8 mouse cellular contexts compared by ENCODE assay signal in genomic region chr7:46096136-46096535, GRCm38 (mm10). TPM values are rescaled to one million over a fixed set of nuclear protein-coding genes. Genes with fewer than 3 reads are reported as not detected.
A peak's percentile ranks its signal among the peaks of the same experiment; 100 is the strongest.
DNase-seq lines count a peak whose midpoint lies in the region; ATAC-seq and TF ChIP-seq lines count a peak whose summit lies in the region.

No protein-coding gene starts in this region.

- peak overlapping the region; percentile 98 for H3K27ac ChIP-seq in gastrocnemius, adult 2 months
- H3K27ac ChIP-seq in limb, embryonic 14.5 days (replicated peaks; ENCODE audit: low read depth, low read length) = no peak overlapping the region
- H3K27ac ChIP-seq in neural tube, embryonic 13.5 days (replicated peaks) = no peak overlapping the region

- H3K4me2 ChIP-seq in limb, embryonic 14.5 days (replicated peaks; ENCODE audit: low read depth, low read length, severe bottlenecking) = no peak overlapping the region
- H3K4me2 ChIP-seq in neural tube, embryonic 13.5 days = no peak overlapping the region

- H3K36me3 ChIP-seq in limb, embryonic 14.5 days (ENCODE audit: control insufficient read depth, insufficient read depth, low read length) = no peaks in the 10 kb centered on the region
- no peaks in the 10 kb centered on the region for H3K36me3 ChIP-seq in neural tube, embryonic 13.5 days

- H3K27me3 ChIP-seq in limb, embryonic 14.5 days (ENCODE audit: control insufficient read depth, insufficient read depth, low read length) = no peaks in the 10 kb centered on the region; the same call in 1 of the 2 replicates
- peaks cover 31% of the 10 kb centered on the region for H3K27me3 ChIP-seq in neural tube, embryonic 13.5 days

- peak; percentile 69 to 71 for DNase-seq in B cell, adult 2 months
- DNase-seq in T-cell, adult 2 months (ENCODE audit: low spot score) = peak; percentile 39
- peak; percentile 86 for DNase-seq in cerebellum, postnatal 14 days
- peak; percentile 80 for DNase-seq in gastrocnemius, adult 2 months
- DNase-seq in hindlimb bud, embryonic 11.5 days (ENCODE audit: extremely low spot score, low read depth, low spot score) = peak; percentile 24
- peak; percentile 45 for DNase-seq in limb, embryonic 14.5 days (ENCODE audit: low spot score)
- peak; percentile 55 for DNase-seq in thymus, postnatal 14 days

- WGBS in limb, embryonic 14.5 days = 4% methylated on average over 4 of the region's 4 CpGs
- 3% methylated on average over 4 of the region's 4 CpGs for WGBS in neural tube, embryonic 13.5 days

- H3K4me1 ChIP-seq in limb, embryonic 14.5 days (ENCODE audit: control insufficient read depth, insufficient read depth, low read length) = no peaks in the 10 kb centered on the region
- H3K4me1 ChIP-seq in neural tube, embryonic 13.5 days (replicated peaks) = peaks cover 17% of the 10 kb centered on the region

- no peaks in the 10 kb centered on the region for H3K9me3 ChIP-seq in limb, embryonic 14.5 days (ENCODE audit: control insufficient read depth, low read length)
- no peaks in the 10 kb centered on the region for H3K9me3 ChIP-seq in neural tube, embryonic 13.5 days

- peak; percentile 97 for TF ChIP-seq CTCF in gastrocnemius, adult 2 months (IDR thresholded peaks at IDR 0.05)

- peak; percentile 32; the same call in 1 of the 2 replicates for TF ChIP-seq POLR2A in limb, embryonic 14.5 days (IDR thresholded peaks at IDR 0.05; ENCODE audit: borderline replicate concordance, extremely low read depth, insufficient read depth, insufficient read length)

- H3K9ac ChIP-seq in limb, embryonic 14.5 days (ENCODE audit: low read depth, low read length, severe bottlenecking) = no peak overlapping the region
- H3K9ac ChIP-seq in neural tube, embryonic 13.5 days = no peak overlapping the region

- intact Hi-C loops in gastrocnemius, adult 2 months (cut with DNase I) = loop anchor here (1.0 to 10.0 kb wide), 5 partner anchors 21 to 509 kb away; no protein-coding TSS in a partner anchor

- peak overlapping the region; percentile 78 for H3K4me3 ChIP-seq in gastrocnemius, adult 2 months
- H3K4me3 ChIP-seq in limb, embryonic 14.5 days (replicated peaks; ENCODE audit: low read length) = no peak overlapping the region
- H3K4me3 ChIP-seq in neural tube, embryonic 13.5 days = no peak overlapping the region

- 0 out of 2 replicates have a peak, but pooled peaks have one; percentile 29 for ATAC-seq in limb, embryonic 14.5 days (ENCODE audit: low FRiP score, low read depth)
- peak; percentile 11; the same call in 1 of the 2 replicates for ATAC-seq in neural tube, embryonic 13.5 days (ENCODE audit: low read depth)

RNA-seq across cellular contexts. Expression of gene Kcnj11, which starts 4.4 kb away (rescaled TPM):
- total RNA-seq in gastrocnemius, adult 2 months (2021) = 100 to 1,000 TPM; 109 to 121 TPM
- 2.6 and 4.7 TPM in 2 replicates for polyA plus RNA-seq in limb, embryonic 14.5 days (2012; rRNA removed)
- 0.28 and 0.41 TPM in 2 replicates for polyA plus RNA-seq in limb, embryonic 14.5 days (2014; fragmentation: Nextera tagmentation; extraction: Ambion mirVana)
- polyA plus RNA-seq in neural tube, embryonic 13.5 days (2015; fragmentation: Nextera tagmentation; extraction: Ambion mirVana) = 1.1 and 1.7 TPM in 2 replicates

Comparison
In these comparisons a context has a peak if more than half of its experiments do, and no peak if none do; other contexts are left out.
1. DNase-seq: peak in every context shown above with its lines; median percentile 86 in cerebellum, postnatal 14 days; 80 in gastrocnemius, adult 2 months; 70 in B cell, adult 2 months; 55 in thymus, postnatal 14 days; 45 in limb, embryonic 14.5 days; 39 in T-cell, adult 2 months; 24 in hindlimb bud, embryonic 11.5 days.